Mouse (Mus musculus) heart, embryonic 15.5 days (tissue): Measurements from ENCODE around the gene Adam22. TPM values are rescaled to one million over a fixed set of nuclear protein-coding genes. Genes with fewer than 3 reads are reported as not detected.

Experiments used
- ATAC-seq: fragments of 200-750 bp; cut with Nextera tagmentation; replicated peaks from 2 replicates; pipeline ENCODE4 v1.8.0; 2017; ENCODE audit warnings: low read depth, moderate TSS enrichment; ENCODE audit not compliant: insufficient number of reproducible peaks, insufficient read depth, low FRiP score
- H3K27ac ChIP-seq: fragments of 300-500 bp; sonication (generic); 2 replicates; pipeline ENCODE4 v1.5.1; 2015; ENCODE audit warnings: mild to moderate bottlenecking, inconsistent platforms
- H3K27me3 ChIP-seq: fragments of 300-500 bp; sonication (generic); 2 replicates; pipeline ENCODE4 v1.6.1; 2015; ENCODE audit warnings: inconsistent platforms
- H3K36me3 ChIP-seq: fragments of 300-500 bp; sonication (generic); 2 replicates; pipeline ENCODE4 v1.6.1; 2015; ENCODE audit warnings: mild to moderate bottlenecking, inconsistent platforms
- H3K4me1 ChIP-seq: fragments of 300-500 bp; sonication (generic); replicated peaks from 2 replicates; pipeline ENCODE4 v1.6.1; 2015; ENCODE audit warnings: inconsistent platforms
- H3K4me2 ChIP-seq: fragments of 300-500 bp; sonication (generic); 2 replicates; pipeline ENCODE4 v1.6.1; 2015; ENCODE audit warnings: inconsistent platforms, mild to moderate bottlenecking, moderate library complexity
- H3K4me3 ChIP-seq: fragments of 300-500 bp; sonication (generic); 2 replicates; pipeline ENCODE4 v1.5.1; 2015; ENCODE audit warnings: mild to moderate bottlenecking, inconsistent platforms
- H3K9ac ChIP-seq: fragments of 300-500 bp; sonication (generic); 2 replicates; pipeline ENCODE4 v1.6.1; 2015; ENCODE audit warnings: mild to moderate bottlenecking, inconsistent platforms
- H3K9me3 ChIP-seq: fragments of 300-500 bp; sonication (generic); replicated peaks from 2 replicates; pipeline ENCODE4 v1.6.1; 2016; ENCODE audit warnings: inconsistent platforms
- WGBS: fragments of 180-500 bp; shearing (Covaris S2); methylation state at CpG from one replicate; pipeline ENCODE4 v1.1.7; 2015; ENCODE audit warnings: mixed read lengths; 5-methylcytosine and 5-hydroxymethylcytosine counted together
- polyA plus RNA-seq: library from polyadenylated mRNA; unstranded; fragments of >200 nt; fragmentation: Nextera tagmentation; extraction: Ambion mirVana; gene quantifications from 2 replicates; pipeline ENCODE4 v1.2.1, GENCODE M21; 2015

Gene Adam22
- polyA plus RNA-seq, 1 experiment from 2014 or later, result 6.9 TPM

DNA sequence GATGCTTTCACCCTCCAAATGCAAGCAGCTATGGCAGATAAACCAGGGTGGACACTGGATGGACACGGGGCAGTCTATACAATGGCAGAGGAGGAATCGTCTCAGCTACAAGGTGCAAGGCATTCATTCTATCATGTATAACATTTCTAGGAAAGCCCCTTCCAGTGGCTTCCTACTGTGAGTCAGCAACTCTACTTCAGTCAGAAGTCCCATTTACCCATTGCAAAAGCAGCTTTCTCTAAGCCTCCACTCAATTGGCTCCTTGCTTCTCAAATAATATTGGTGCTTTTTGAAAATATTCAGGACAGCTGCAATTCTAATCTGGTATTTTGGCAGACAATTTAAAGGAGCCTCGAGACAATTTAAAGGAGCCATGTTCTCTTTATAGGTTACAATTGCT is 279.8 kb downstream of the Adam22 start:
- Histone ChIP-seq H3K4me3 (no peak overlapping the region), H3K9ac (no peak overlapping the region), H3K9me3 (no peaks in the 10 kb centered on the region), H3K4me1 (peaks cover under 1% of the 10 kb centered on the region; the same call in 1 of the 2 replicates), H3K36me3 (no peaks in the 10 kb centered on the region), H3K27ac (no peak overlapping the region), H3K4me2 (no peak overlapping the region), H3K27me3 (no peaks in the 10 kb centered on the region)
- no peak for ATAC-seq
- 79% methylated on average over 3 of the region's 3 CpGs for WGBS

DNA sequence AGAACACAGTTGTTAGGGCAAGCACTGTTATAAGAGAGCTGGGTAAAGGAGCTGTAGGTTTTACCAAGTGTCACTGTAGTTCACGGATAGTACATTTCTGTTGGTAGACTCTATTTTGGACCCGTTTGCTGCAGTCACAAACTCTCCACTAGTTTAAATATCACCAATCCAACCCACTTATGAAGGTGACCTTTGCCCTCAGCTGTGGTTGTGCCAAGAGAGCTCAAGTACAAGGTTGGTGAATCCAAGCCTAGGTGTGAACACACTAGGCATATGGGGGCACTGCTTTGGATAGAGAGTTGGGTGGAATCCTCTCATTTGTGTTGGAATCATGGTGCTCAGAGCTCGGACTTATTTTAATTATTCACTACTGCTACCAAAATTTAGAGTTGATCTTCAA is 282.3 kb downstream of the Adam22 start:
- WGBS, result 81% methylated on average over 3 of the region's 3 CpGs
- Histone ChIP-seq H3K36me3 (no peaks in the 10 kb centered on the region), H3K27me3 (no peaks in the 10 kb centered on the region)

DNA sequence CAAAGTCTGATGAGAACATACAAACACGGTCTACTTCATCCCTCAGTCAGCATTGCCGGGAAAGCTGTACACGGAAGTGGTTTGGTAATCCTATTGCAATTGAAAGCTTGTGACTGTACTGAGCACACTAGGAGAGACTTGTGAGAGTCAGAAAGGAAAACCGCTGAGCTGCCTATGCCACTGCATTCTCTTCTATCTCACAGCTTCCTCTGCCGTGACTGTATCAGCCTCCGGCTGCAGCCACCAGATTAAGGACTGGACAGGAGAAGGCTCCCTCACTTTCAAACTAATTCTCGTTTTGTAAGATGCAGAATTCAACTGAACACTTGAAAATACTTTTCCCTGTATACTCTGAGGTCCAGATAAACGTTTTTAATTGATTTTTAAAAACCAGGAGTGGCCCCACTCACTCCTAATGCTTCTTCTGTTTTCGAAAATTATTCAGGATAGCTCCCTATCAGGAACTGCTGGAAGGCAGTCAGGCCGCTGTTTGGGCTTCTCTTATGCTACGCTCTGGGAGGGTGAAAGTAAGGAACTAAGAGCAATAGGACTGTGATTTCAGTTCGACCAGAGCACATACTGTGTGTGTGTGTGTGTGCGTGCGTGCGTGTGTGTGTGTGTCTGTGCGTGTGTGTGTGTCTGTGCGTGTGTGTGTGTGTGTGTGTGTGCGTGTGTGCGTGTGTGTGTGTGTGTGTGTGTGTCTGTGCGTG is 285.0 kb downstream of the Adam22 start:
- no peak for ATAC-seq
- H3K9ac ChIP-seq, result no peak overlapping the region
- H3K36me3 ChIP-seq, result no peaks in the 10 kb centered on the region
- no peak overlapping the region for H3K27ac ChIP-seq
- H3K9me3 ChIP-seq, result no peaks in the 10 kb centered on the region
- H3K4me3 ChIP-seq, result no peak overlapping the region
- H3K4me2 ChIP-seq, result peak overlapping the region; percentile 18; the same call in 1 of the 2 replicates
- WGBS, result 48% methylated on average over 20 of the region's 20 CpGs
- peaks cover 6% of the 10 kb centered on the region; the same call in 1 of the 2 replicates for H3K4me1 ChIP-seq
- no peaks in the 10 kb centered on the region for H3K27me3 ChIP-seq

More for the DNA sequence above, 282.3 kb downstream of the Adam22 start:
- ATAC-seq, result no peak
- Histone ChIP-seq H3K9ac (no peak overlapping the region), H3K27ac (no peak overlapping the region), H3K9me3 (no peaks in the 10 kb centered on the region), H3K4me2 (no peak overlapping the region), H3K4me1 (peaks cover 6% of the 10 kb centered on the region; the same call in 1 of the 2 replicates), H3K4me3 (no peak overlapping the region)

DNA sequence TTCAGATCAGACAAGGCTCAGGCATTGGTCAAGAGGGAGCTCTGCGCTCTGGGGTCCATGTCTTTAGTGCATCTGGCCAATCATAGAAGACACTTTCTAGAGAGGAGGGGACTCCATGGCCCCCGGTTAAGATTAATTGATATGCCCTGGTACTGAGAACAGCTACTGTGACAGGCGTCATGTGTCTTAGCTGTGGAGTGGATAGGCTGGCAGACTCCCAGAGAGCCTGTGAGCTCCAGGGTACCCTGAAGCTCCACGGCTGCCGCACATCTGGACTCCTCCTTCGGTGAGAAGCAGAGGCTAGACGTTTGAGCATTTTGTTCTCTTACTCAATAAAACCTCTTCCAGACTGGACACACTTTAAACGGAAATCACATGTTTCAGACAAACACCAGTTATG is 290.5 kb downstream of the Adam22 start:
- WGBS, result 83% methylated on average over 8 of the region's 8 CpGs
- no peak overlapping the region for H3K4me2 ChIP-seq

DNA sequence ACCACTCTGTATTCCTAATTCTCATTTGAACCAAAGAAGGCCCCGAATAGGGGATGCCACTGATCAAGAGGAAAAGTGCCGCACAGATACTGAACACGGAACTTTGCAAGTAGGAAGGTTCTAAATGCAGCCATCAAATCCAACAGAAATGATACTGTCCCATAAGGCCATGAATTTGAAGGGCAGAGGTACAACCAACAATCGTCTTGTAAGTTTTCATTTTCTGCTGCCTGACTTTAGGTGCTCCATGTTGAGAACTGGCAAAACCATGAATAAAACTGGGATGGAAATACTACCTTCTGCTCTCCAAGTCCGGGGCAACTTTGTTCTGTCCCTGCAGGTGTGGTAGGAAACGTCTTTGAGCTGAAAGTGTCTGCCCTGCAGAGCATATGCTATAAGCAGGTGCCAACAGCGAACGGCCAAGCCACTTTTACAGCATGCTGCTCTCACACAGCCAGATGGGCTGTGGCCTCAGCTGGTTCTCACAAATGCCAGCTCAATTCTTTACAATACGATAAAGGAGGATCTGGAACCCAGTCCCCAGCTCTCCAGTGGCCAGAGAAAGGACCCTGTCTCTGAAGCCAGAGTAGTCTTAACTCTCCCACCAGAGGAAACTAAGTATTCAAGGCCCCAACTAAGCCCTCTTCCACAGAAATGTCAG is 293.9 kb downstream of the Adam22 start:
- Histone ChIP-seq H3K4me1 (no peaks in the 10 kb centered on the region), H3K9me3 (no peaks in the 10 kb centered on the region), H3K4me2 (no peak overlapping the region), H3K4me3 (no peak overlapping the region), H3K27ac (no peak overlapping the region), H3K27me3 (no peaks in the 10 kb centered on the region), H3K36me3 (peaks cover 20% of the 10 kb centered on the region), H3K9ac (no peak overlapping the region)
- ATAC-seq, result no peak
- WGBS, result 91% methylated on average over 9 of the region's 9 CpGs

More for the DNA sequence above, 290.5 kb downstream of the Adam22 start:
- Histone ChIP-seq H3K9me3 (no peaks in the 10 kb centered on the region), H3K27ac (no peak overlapping the region), H3K27me3 (no peaks in the 10 kb centered on the region), H3K9ac (no peak overlapping the region), H3K4me3 (no peak overlapping the region), H3K36me3 (peaks cover 9% of the 10 kb centered on the region), H3K4me1 (no peaks in the 10 kb centered on the region)
- no peak for ATAC-seq

DNA sequence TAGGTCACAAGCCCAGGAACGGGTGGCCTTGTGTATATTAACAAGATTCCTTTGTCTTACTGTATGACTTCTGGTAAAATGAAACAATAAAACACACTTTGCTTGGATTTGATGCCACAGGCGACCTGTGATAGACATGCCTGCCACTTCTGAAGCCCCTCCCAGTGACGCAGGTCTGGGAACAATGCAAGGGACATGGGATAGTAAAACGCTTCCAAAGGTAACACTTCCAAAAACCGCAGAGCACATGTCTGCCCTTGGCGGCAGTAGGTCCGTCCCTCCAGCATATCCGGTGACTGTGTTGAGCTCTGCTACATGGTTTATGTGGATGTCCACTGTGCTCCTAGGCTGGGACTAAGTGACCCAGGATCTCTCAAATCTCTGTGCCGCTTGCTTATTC is 294.6 kb downstream of the Adam22 start:
- WGBS, result 91% methylated on average over 9 of the region's 9 CpGs

DNA sequence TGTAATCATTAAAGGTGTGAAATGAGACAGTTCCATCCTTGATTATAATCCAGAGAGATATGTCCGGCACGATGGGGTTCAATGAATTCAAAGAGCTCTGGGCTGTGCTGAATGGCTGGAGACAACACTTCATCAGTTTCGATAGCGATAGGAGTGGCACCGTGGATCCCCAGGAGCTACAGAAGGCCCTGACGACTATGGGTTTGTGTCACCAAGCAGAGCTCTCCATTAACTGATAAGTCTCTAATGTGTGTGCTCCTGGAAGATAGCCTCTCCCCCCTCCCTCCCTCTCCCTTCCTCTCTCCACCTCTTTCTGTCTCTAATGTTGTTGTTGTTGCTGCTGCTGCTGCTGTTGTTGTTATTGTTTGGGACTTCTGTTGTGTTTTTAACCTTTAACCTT is 304.8 kb downstream of the Adam22 start:
- no peak for ATAC-seq
- WGBS, result 46% methylated on average over 6 of the region's 6 CpGs

More for the DNA sequence above, 294.6 kb downstream of the Adam22 start:
- Histone ChIP-seq H3K9ac (no peak overlapping the region), H3K27me3 (no peaks in the 10 kb centered on the region), H3K4me1 (no peaks in the 10 kb centered on the region), H3K36me3 (peaks cover 20% of the 10 kb centered on the region), H3K9me3 (no peaks in the 10 kb centered on the region), H3K27ac (no peak overlapping the region), H3K4me2 (no peak overlapping the region), H3K4me3 (no peak overlapping the region)
- no peak for ATAC-seq

DNA sequence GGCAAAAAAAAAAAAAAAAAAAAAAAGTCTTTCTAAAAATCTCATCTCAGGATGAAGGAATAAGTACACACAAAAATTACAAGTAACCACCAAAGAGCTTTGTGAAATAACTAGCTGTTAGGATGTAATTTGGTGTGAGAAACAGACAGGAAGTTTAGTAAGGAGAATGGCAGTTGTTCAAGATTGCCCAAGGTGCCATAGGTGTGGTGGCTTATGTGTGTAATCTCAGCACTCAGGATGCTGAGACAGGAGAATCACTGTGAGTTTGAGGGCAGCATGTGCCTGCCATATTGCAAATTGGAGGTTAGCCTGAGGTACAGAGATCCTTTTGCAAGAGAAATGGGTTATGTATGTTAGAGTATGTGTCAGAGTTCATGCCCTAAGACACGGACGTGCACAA is 305.5 kb downstream of the Adam22 start:
- Histone ChIP-seq H3K9me3 (no peaks in the 10 kb centered on the region), H3K4me2 (no peak overlapping the region), H3K4me1 (peaks cover 10% of the 10 kb centered on the region), H3K27me3 (no peaks in the 10 kb centered on the region), H3K27ac (no peak overlapping the region), H3K9ac (no peak overlapping the region), H3K4me3 (no peak overlapping the region), H3K36me3 (peaks cover 84% of the 10 kb centered on the region)
- no peak for ATAC-seq
- 97% methylated on average over 2 of the region's 2 CpGs for WGBS

More for the DNA sequence above, 304.8 kb downstream of the Adam22 start:
- Histone ChIP-seq H3K4me3 (no peak overlapping the region), H3K36me3 (peaks cover 86% of the 10 kb centered on the region), H3K27me3 (no peaks in the 10 kb centered on the region), H3K27ac (no peak overlapping the region), H3K4me1 (peaks cover 4% of the 10 kb centered on the region; the same call in 1 of the 2 replicates), H3K4me2 (no peak overlapping the region), H3K9ac (no peak overlapping the region), H3K9me3 (no peaks in the 10 kb centered on the region)

DNA sequence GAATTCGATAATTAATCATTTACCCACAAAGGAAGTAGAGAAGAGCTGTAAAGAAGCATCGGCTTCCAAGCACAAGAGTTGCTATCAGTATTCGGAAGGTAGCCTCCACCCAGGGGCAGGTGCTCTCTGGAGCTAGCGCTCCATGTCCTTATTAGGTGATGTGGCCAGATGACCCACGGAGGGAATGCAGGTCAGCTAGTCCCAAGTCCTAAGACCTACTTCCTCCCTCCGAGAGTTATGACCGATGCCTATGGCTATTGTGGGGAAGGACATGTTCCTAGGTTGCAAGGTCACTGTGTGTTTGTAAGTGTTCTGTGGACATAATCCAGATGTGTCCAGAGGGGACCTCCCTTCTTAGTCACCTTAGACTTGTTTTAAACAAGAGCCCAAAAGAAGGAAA is 309.9 kb downstream of the Adam22 start:
- Histone ChIP-seq H3K4me1 (peaks cover 20% of the 10 kb centered on the region), H3K4me3 (no peak overlapping the region), H3K27me3 (no peaks in the 10 kb centered on the region), H3K9ac (no peak overlapping the region), H3K27ac (no peak overlapping the region), H3K9me3 (no peaks in the 10 kb centered on the region), H3K36me3 (peaks cover 40% of the 10 kb centered on the region), H3K4me2 (peak overlapping the region; percentile 69)
- 71% methylated on average over 7 of the region's 7 CpGs for WGBS
- no peak for ATAC-seq

DNA sequence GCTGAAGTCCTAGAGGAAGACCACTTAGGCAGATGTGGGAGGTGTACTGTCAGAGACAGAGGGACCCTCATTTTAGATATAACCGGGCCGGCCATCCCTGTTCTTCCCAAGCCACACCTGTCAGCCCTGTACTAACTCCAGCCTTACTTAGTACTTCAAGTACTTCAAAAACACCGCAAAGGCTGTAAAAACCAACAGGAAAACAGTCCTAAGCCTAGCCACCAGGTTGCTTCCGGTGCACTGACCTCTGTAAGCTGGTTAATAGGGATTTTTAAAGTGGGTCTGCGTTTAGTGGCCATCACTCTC is 311.0 kb downstream of the Adam22 start:
- Histone ChIP-seq H3K36me3 (peaks cover 33% of the 10 kb centered on the region), H3K4me2 (peak overlapping the region; percentile 69), H3K27ac (peak overlapping the region; percentile 94), H3K4me1 (peaks cover 24% of the 10 kb centered on the region), H3K9me3 (no peaks in the 10 kb centered on the region), H3K27me3 (no peaks in the 10 kb centered on the region), H3K9ac (peak overlapping the region; percentile 88), H3K4me3 (peak overlapping the region; percentile 90)
- WGBS, result 43% methylated on average over 5 of the region's 5 CpGs
- no peak for ATAC-seq

DNA sequence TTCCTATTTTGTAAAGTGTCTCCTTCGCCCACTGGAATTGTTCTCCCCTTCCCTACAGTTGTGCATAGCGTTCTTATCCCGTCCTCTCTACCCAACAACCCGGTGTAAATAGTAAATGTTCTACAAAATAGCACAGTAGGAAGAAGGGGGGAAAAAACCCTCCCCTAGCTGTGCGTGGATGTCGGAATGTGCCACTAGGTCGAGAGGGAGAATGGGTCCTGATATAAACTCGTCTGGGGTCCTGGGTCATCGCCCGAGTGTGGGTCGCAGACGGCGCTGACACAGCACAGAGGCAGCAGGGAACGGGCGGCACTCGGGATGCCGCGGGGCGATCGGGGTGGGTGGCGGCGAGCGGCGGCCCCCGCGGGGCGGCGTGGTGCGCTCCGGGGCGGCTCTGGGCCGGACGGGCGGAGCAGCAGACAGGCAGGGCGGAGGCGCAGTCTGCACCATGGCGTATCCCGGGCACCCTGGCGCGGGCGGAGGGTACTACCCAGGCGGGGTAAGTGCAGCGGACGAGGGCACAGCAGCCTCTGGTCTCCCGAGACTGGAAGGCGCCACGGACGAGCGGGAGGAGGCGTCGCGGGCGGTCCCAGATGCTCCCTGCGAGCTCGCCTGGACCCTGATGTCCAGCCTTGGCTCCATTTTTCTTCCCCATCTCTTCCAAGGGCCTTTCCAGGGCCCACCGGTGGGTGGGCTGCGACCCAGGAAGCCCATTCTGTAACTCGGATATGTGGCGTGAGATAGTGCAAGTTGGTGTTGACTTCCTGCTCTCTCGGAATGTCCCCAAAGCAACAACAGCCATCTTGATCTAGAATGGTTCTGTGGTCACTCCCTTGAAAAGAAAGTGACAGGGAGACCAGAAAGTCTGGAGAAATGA is 311.6 kb downstream of the Adam22 start:
- Histone ChIP-seq H3K9me3 (no peaks in the 10 kb centered on the region), H3K4me3 (peak overlapping the region; percentile 90), H3K27me3 (no peaks in the 10 kb centered on the region), H3K4me1 (peaks cover 24% of the 10 kb centered on the region), H3K9ac (peak overlapping the region; percentile 88), H3K27ac (peak overlapping the region; percentile 94), H3K4me2 (peak overlapping the region; percentile 69), H3K36me3 (peaks cover 27% of the 10 kb centered on the region)
- under 1% methylated on average over 58 of the region's 60 CpGs for whole genome bisulfite sequencing
- ATAC-seq, result peak; percentile 95
